Mouse (Mus musculus): ENCODE measurements around the gene Med25.

Med25 gene

GRCm38 (mm10) chr7:44846804-44847203 lies 45.7 kb downstream of the Med25 start:
- DNase-seq, result no peak

- DNase-seq, result no peak
Measured at GRCm38 (mm10) chr7:44845006-44845405, 47.5 kb downstream of the Med25 start.

GRCm38 (mm10) chr7:44841825-44842463 lies 50.6 kb downstream of the Med25 start:
- no peak for DNase-seq

- DNase-seq, result no peak
Measured at GRCm38 (mm10) chr7:44840426-44840825, 52.1 kb downstream of the Med25 start.

- DNase-seq, result peak in 1 of 2 experiments; percentile 59
Measured at GRCm38 (mm10) chr7:44839491-44840191, 52.9 kb downstream of the Med25 start.

GRCm38 (mm10) chr7:44839171-44839490 lies 53.4 kb downstream of the Med25 start:
- DNase-seq, result no peak

- no peak for DNase-seq
Measured at GRCm38 (mm10) chr7:44838073-44838472, 54.4 kb downstream of the Med25 start.

GRCm38 (mm10) chr7:44836423-44837053 lies 56.0 kb downstream of the Med25 start:
- no peak for DNase-seq

GRCm38 (mm10) chr7:44836016-44836404 lies 56.5 kb downstream of the Med25 start:
- DNase-seq, result peak in 1 of 2 experiments; percentile 65

- no peak for DNase-seq
Measured at GRCm38 (mm10) chr7:44835373-44836015, 57.0 kb downstream of the Med25 start.

GRCm38 (mm10) chr7:44832763-44833162 lies 59.7 kb downstream of the Med25 start:
- no peak for DNase-seq

GRCm38 (mm10) chr7:44828706-44829105 lies 63.8 kb downstream of the Med25 start:
- no peak for DNase-seq

GRCm38 (mm10) chr7:44826771-44827170 lies 65.7 kb downstream of the Med25 start:
- DNase-seq, result no peak
